In genomic region chr8:10905761-10906160, GRCm38 (mm10) we compare ENCODE assay signal across 22 mouse cellular contexts.
A peak's percentile ranks its signal among the peaks of the same experiment; 100 is the strongest.
DNase-seq lines count a peak whose midpoint lies in the region; ATAC-seq and TF ChIP-seq lines count a peak whose summit lies in the region.
"Had no signal": no experiment of that assay in that cellular context is flagged by ENCODE, and none has a peak within 500 bp of the region (broad histone marks: within the 10 kb centered on the region; RNA-seq: fewer than 3 reads in every experiment).

No protein-coding gene starts in this region.

- H3K27ac ChIP-seq in liver, postnatal 0 days (ENCODE audit: low read depth), result peak overlapping the region; percentile 84
- no peak overlapping the region for H3K27ac ChIP-seq in liver, embryonic 12.5 days
- no peak overlapping the region for H3K27ac ChIP-seq in forebrain, embryonic 16.5 days (ENCODE audit: low read length)
- H3K27ac ChIP-seq: embryonic facial prominence, embryonic 10.5 days; embryonic facial prominence, embryonic 12.5 days; forebrain, embryonic 13.5 days; forebrain, embryonic 15.5 days had no signal

- H3K4me3 ChIP-seq in liver, postnatal 0 days (ENCODE audit: low read depth, low read length), result no peak overlapping the region
- no peak overlapping the region for H3K4me3 ChIP-seq in liver, embryonic 12.5 days
- H3K4me3 ChIP-seq in forebrain, embryonic 16.5 days (replicated peaks; ENCODE audit: low read length), result no peak overlapping the region
- H3K4me3 ChIP-seq: embryonic facial prominence, embryonic 10.5 days; embryonic facial prominence, embryonic 12.5 days; forebrain, embryonic 13.5 days; forebrain, embryonic 15.5 days had no signal

- TF ChIP-seq CTCF in liver, postnatal 0 days (IDR thresholded peaks at IDR 0.05; ENCODE audit: low read depth), result no peak

- H3K4me2 ChIP-seq in liver, postnatal 0 days (ENCODE audit: low read depth, low read length), result no peak overlapping the region
- H3K4me2 ChIP-seq in liver, embryonic 12.5 days, result no peak overlapping the region
- no peak overlapping the region for H3K4me2 ChIP-seq in forebrain, embryonic 16.5 days (ENCODE audit: low read length)
- H3K4me2 ChIP-seq: embryonic facial prominence, embryonic 12.5 days; forebrain, embryonic 13.5 days; forebrain, embryonic 15.5 days had no signal

- whole genome bisulfite sequencing in liver, postnatal 0 days (ENCODE audit: insufficient replicate concordance), result 65% methylated on average over 5 of the region's 5 CpGs
- WGBS in liver, embryonic 12.5 days (ENCODE audit: insufficient replicate concordance), result 70% methylated on average over 5 of the region's 5 CpGs
- 76% methylated on average over 5 of the region's 5 CpGs for WGBS in forebrain, embryonic 16.5 days

- H3K27me3 ChIP-seq in liver, postnatal 0 days (ENCODE audit: insufficient read depth, low read length), result no peaks in the 10 kb centered on the region
- peaks cover 33% of the 10 kb centered on the region for H3K27me3 ChIP-seq in liver, embryonic 12.5 days (replicated peaks)
- H3K27me3 ChIP-seq in forebrain, embryonic 16.5 days (replicated peaks; ENCODE audit: control insufficient read depth, insufficient read depth, low read length), result 0 out of 2 replicates have a peak, but pooled peaks cover 2% of the 10 kb centered on the region
- H3K27me3 ChIP-seq: CH12.LX; embryonic facial prominence, embryonic 12.5 days; forebrain, embryonic 15.5 days had no signal

- H3K36me3 ChIP-seq in liver, postnatal 0 days (replicated peaks; ENCODE audit: insufficient read depth, low read length), result peaks cover 6% of the 10 kb centered on the region; the same call in 1 of the 2 replicates
- H3K36me3 ChIP-seq in liver, embryonic 12.5 days, result no peaks in the 10 kb centered on the region
- H3K36me3 ChIP-seq in forebrain, embryonic 16.5 days (ENCODE audit: control insufficient read depth, insufficient read depth), result no peaks in the 10 kb centered on the region
- H3K36me3 ChIP-seq: embryonic facial prominence, embryonic 10.5 days; embryonic facial prominence, embryonic 12.5 days; forebrain, embryonic 15.5 days; G1E had no signal

- intact Hi-C loops in left cerebral cortex, postnatal 10 days (cut with DNase I), result no loop called here

- no peaks in the 10 kb centered on the region for H3K9me3 ChIP-seq in liver, postnatal 0 days (ENCODE audit: low read length)
- no peaks in the 10 kb centered on the region for H3K9me3 ChIP-seq in liver, embryonic 12.5 days (replicated peaks)
- H3K9me3 ChIP-seq in forebrain, embryonic 16.5 days (ENCODE audit: control insufficient read depth, low read length), result no peaks in the 10 kb centered on the region
- H3K9me3 ChIP-seq: embryonic facial prominence, embryonic 10.5 days; embryonic facial prominence, embryonic 12.5 days; forebrain, embryonic 13.5 days; forebrain, embryonic 15.5 days; G1E had no signal

- ATAC-seq in liver, postnatal 0 days, result peak; percentile 26
- ATAC-seq in liver, embryonic 12.5 days, result no peak
- no peak for ATAC-seq in forebrain, embryonic 16.5 days
- ATAC-seq: CD4-positive, CD25-positive, alpha-beta regulatory T cell, adult 4 months; forebrain, embryonic 13.5 days; forebrain, embryonic 15.5 days had no signal

- DNase-seq in adrenal gland, postnatal 14 days, result peak; percentile 35
- DNase-seq in adrenal gland, postnatal 25 days, result no peak
- no peak for DNase-seq in liver, postnatal 0 days
- peak; percentile 77 for DNase-seq in NIH3T3 (ENCODE audit: low read depth)
- no peak for DNase-seq in left cerebral cortex, postnatal 10 days (ENCODE audit: extremely low spot score in 1 of 2, low spot score in 2 of 2)
- DNase-seq: adrenal gland, adult 8-10 months; adrenal gland, postnatal 36 days; B cell, adult 2 months; cerebellum, adult 11-12 months; cerebellum, adult 2 months; cerebellum, adult 9-10 months; cerebellum, postnatal 10 days; cerebellum, postnatal 25 days had no signal

- no peak overlapping the region for H3K9ac ChIP-seq in liver, postnatal 0 days (replicated peaks)
- no peak overlapping the region for H3K9ac ChIP-seq in liver, embryonic 12.5 days
- H3K9ac ChIP-seq in forebrain, embryonic 16.5 days (replicated peaks; ENCODE audit: low read depth, low read length), result no peak overlapping the region
- H3K9ac ChIP-seq: embryonic facial prominence, embryonic 12.5 days; forebrain, embryonic 13.5 days; forebrain, embryonic 15.5 days had no signal

- TF ChIP-seq EP300 in liver, postnatal 0 days (IDR thresholded peaks at IDR 0.05; ENCODE audit: low read depth), result no peak

- peaks cover 35% of the 10 kb centered on the region for H3K4me1 ChIP-seq in liver, postnatal 0 days (ENCODE audit: insufficient read depth)
- peaks cover 23% of the 10 kb centered on the region for H3K4me1 ChIP-seq in liver, embryonic 12.5 days
- no peaks in the 10 kb centered on the region for H3K4me1 ChIP-seq in forebrain, embryonic 16.5 days (replicated peaks; ENCODE audit: control insufficient read depth, insufficient read depth, low read length)
- H3K4me1 ChIP-seq: embryonic facial prominence, embryonic 12.5 days; forebrain, embryonic 13.5 days; forebrain, embryonic 15.5 days had no signal

Comparison
In these comparisons a context has a peak if more than half of its experiments do, and no peak if none do; other contexts are left out.
1. DNase-seq: peak in adrenal gland, postnatal 14 days (single experiment) and NIH3T3 (single experiment); none in adrenal gland, postnatal 25 days (single experiment), liver, postnatal 0 days (single experiment) and left cerebral cortex, postnatal 10 days (0 of 2).